Mouse (Mus musculus) cerebellum, adult 2 months (tissue): ENCODE results near the gene Tec.

Experiments used
- CTCF ChIP-seq: fragments of 200-500 bp; IDR thresholded peaks from 2 replicates; pipeline ENCODE4 v1.5.1; 2011; ENCODE audit warnings: low read depth, mild to moderate bottlenecking, control low read depth, low read length, moderate library complexity, borderline replicate concordance; ENCODE audit not compliant: insufficient read depth
- POLR2A ChIP-seq: fragments of 200-500 bp; IDR thresholded peaks from 2 replicates; pipeline ENCODE4 v1.6.1; 2011; ENCODE audit warnings: low read length, control low read depth, borderline replicate concordance; ENCODE audit not compliant: insufficient read depth

GRCm38 (mm10) chr5:72852301-72852995 is 15.8 kb downstream of the Tec start:
- TF ChIP-seq POLR2A (no peak), CTCF (no peak)
